Mouse (Mus musculus) lung, postnatal 0 days (tissue): ENCODE data around the gene Tmed10.

Experiments
- CTCF ChIP-seq: IDR thresholded peaks from 2 replicates; pipeline ENCODE4 v1.5.1; 2016; ENCODE audit warnings: antibody characterized with exemption, mild to moderate bottlenecking
- EP300 ChIP-seq: IDR thresholded peaks from 2 replicates; pipeline ENCODE4 v1.6.1; 2016; ENCODE audit warnings: antibody characterized with exemption, mild to moderate bottlenecking, control low read depth

DNA sequence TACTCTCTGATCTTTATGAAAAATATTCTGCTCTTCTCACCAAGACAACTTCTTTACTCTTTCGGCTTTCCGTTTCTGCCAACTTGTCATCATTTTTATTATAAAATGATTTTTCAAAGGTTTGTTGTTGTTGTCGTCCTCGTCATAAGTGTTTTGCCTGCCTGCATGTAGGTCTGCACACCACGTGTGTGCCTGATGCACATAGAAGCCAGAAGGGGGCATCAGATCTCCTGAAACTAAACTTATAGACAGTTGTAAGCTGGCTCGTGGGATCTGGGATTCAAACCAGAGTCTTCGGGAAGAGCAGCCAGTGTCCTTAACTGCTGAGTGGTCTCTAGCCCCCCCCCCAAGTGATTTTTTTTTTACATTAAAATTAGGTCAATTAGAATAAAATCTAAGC, 6.3 kb upstream of the Tmed10 start:
- TF ChIP-seq CTCF (peak; percentile 59), EP300 (no peak)
